Mouse (Mus musculus) A20 (cell line): ENCODE measurements around the gene 1700015G11Rik.

ENCODE experiments used
- DNase-seq: peaks from one replicate; pipeline ENCODE4 v3.0.0-alpha.2; 2011; ENCODE audit warnings: low read depth, low spot score

The 1700015G11Rik gene

DNA sequence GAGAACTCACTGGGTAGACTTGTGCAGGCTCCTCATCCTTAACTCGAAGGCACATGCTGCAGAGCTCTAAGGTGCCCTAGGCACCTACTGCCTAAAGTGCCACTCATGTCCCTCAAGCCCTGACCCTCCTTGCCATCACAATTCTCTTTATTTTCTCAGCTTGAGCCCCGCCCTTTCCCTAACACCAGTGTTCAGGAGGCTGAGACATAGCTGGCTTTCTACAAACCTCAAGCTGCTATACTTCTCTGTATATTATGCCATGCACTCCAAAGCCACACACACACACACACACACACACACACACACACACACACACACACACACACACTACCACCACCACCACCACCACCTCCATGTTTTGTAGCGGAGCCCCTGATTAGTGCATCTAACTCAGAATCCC lies at the start of gene 1700015G11Rik:
Gene 1700015G11Rik, minus strand, starts transcription at position 101 of the 400 bp plus-strand sequence.
- no peak for DNase-seq

DNA sequence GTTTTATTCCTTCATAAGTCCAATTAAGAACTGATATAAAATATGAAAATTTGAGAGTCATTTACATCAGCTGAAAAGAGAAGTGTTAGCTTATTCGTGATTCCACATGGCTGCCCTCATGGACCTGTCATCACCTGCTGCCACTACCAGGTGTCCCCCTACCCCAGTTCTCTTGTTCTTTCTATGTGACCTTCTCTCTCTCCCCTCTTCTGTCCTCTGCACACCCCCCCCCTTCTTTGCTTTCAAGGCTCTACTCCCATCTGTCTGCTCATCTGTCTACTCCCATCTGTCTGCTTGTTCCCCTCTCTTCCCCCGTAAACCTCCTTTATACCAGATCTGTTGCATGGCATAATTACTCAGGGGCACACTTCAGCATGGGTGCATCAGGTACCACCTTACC lies 41.4 kb upstream of the 1700015G11Rik start:
- no peak for DNase-seq

DNA sequence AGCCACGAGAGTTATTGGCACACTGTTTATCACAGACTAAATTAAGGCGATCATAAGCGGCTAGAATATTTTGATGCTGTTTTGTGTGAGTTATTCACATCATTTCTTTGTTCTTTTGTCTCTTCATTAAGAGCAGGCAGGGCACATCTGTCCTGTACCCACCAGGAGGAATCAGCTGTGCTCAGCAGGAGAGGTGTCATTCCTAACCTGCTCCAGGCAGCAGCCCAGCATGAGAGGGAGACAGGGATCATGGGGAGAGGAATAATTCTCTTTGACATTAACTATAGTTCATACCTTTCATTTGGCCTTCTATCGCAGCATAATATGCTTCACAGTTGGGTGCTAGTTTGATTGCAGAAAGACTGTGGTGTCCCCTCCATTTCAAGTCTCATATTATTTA lies 40.7 kb upstream of the 1700015G11Rik start:
- DNase-seq = no peak

DNA sequence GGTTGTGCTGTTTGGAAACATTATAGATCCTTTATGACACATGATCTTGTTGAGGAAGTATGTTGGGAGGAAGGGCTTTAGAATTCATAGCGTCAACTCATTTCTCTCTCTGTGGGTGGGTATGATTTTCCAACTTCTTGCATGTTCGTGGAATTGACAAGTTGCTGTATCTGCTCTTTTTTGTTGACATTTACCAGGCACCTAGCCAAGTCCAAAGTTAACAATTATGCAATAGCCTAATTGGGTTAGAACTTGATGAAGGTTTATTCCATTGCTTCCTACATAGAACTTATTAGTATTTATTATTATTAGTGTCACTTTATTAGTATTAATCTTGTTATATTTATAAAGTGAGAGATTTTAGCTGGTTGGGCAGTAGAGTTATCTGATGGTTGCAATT lies 40.3 kb upstream of the 1700015G11Rik start:
- DNase-seq = no peak

DNA sequence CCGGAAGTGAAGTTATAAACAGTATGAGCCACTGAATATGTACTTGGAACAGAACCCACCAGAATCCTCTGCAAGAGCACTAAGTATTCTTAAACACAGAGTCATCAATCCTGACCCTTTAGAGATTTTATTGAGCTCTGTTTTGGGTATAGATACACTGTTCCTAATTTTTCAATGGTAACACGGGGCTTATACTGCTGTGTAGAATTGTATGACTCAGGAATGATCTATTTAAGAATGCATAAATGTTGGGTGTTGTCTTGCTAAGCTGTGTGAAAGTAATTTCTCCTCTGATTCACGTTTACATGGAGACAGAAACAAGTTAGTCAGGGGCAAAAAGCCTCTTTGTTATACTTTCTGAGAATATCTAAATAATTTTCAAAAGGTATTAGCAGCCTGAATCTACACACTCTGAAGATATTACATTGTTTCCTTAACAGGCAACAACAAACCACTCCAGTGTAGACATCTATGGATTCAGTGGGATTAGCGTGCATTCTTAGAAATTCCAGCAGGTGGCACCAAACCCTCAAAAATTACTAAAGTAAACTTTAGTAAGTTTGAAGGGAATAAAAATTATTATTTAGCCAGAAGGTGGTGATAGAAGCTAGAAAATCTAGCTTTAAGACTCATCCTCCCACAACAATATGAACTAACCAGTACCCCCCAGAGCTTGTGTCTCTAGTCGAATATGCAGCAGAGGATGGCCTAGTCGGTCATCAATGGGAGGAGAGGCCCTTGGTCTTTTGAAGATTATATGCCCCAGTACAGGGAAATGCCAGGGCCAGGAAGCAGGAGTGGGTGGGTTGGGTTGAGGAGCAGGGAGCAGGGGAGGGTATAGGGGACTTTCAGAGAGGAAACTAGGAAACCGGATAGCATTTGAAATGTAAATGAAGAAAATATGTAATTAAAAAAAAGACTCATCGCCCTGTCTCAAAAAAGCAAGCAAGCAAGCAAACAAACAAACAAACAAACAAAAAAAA lies 22.4 kb upstream of the 1700015G11Rik start:
- DNase-seq = peak; percentile 9

DNA sequence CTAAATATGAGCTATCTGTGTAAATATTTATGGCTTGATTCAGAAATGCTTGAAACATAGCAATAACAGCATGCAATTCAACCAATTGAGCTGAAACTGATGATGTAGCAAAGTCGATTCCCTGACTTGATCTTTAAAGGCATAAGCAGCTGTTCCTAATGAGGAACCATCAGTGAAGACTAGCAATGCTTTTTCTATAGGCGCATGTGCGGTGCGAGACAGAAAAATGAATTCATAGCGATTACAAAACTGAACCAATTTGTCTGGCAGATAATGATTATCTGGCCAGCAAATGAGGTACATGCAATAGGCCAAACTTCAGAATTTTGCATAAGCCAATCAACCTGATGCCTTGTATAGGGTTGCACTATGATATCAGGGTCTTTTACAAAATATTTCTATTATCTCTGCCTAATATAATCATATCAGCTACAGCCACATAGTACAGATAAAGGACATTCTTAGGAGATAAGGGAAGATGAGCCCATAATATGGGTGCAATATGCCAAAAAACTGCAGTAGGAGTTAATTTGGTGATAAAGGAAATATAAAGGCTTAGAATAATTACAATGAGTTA lies 8.6 kb upstream of the 1700015G11Rik start:
- DNase-seq = no peak

DNA sequence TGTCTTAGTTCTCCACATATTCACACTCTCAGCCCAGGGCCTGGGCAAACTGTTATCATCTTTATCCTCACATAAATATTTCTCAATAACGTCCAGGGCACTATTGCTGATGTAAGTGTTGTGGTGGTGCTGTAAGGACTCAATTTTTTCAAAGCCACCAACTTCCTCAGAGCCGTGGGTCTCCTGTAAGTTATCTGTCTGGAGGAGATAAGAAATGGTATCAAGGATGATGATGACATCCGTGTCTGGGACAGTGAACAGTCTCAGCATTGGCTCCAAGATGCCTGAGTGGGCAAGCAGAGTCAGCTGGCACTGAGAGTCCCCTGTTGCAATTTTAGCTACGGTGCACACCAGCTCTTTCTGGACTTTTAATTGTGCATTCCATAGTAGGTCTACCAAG lies 6.5 kb upstream of the 1700015G11Rik start:
- no peak for DNase-seq

DNA sequence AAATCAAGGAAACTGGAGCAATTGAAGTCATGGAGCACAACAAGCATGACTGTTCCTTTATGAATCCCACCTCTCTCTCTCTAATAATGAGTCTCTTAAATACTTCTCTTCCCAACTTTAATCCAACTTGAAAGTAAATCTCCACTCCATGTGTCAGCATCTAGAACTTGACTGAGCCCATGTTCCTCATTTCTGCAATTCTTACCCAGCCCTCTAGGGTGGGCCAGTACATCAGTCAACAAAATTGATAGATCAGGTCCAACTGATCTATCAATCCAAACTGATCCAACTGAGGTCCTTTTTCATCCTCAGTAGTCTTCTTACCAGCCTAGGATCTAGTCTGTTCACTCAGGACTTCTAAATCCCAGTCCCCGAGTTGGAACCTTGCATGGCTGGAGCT lies 348 bp downstream of the 1700015G11Rik start:
- DNase-seq = no peak

DNA sequence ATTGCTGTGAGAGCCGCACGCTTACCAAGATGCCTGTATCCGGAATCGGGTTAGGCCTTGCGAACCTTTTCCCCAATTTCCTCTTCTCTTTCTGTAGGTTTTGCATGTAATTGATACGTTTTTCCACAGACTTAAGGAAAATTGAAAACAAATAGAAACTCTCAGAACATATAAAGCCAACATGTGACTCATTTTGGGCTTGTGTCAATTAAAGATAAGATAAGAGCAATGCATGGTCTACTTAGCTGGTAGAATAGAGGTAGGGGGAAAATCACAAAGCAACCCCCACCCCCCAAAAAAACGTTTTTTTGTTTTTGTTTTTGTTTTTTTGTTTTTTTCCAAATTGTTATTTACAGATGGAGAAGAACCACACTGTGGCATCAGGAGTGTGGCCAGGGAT lies 2.1 kb downstream of the 1700015G11Rik start:
- DNase-seq = no peak

DNA sequence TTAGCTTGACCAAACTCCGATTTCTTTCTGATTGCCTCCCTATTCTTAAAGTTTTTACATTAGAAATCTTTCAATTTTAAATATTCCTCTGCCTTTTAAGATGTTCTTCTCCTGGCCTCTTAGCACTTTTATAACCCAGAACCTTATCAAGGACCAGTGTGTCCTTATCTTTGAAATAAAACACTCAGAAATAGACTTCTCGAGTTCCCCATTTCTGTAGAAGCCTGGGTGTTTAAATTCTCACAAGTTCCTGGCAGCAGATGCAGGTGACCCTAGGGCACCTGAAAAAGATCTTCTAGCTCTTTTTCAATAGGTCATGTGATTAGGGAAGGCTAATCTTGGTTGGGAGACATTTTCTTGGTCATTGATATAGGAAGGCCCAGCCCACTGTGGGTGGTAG lies 8.4 kb downstream of the 1700015G11Rik start:
- DNase-seq = no peak

DNA sequence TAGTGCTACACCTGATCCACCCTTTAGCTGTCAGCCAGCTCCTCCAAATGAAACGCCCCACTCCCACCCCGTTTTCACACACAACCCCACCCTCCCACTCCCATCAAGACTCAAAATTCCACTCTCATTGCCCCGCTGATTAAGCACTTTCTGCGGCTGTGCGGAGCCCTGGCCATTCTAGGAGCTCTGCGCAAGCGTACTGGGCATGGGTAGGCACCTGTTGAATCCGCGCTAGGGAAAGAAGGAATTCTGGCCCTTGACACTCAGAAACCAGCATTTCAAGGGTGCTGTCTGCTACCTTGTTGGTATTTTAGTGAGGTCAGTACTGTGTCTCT lies 9.3 kb downstream of the 1700015G11Rik start:
- DNase-seq = no peak

DNA sequence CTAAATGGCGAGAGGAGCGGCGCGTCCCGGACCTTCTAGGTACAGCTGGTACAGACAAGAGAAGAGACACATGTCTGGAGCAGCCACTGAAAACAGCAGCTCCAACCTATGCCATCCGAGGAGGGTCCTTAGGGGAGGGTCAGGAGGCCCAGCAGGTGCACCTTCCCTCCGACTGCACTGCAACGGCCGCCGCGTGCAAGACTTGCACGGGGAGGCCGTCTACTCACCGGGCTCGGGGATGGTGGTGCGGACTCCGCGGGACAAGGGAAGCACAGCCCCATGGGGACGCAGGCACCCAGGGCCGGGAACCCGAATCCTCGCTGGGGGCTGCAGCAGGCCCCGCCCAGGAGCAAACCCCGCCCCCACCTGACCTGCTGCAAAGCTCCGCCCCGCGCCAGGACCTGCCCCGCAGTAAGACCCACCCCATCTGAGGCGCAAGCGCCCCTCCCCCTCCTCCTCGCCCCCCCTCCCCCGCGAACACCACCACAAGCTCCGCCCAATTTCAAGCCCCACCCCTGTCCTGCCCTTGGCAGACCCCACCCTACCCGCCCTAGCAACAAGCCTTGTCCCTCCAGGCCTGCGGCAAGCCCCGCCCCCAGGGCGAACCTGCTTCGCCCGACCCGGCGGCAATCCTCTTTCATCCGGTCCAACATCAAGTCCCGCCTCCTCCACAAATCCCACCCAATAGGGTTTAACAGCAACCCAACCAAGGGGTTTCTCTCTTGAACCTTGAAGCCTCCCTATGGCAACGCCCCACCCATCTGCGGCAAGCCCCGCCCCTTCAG lies 9.8 kb downstream of the 1700015G11Rik start, which contains the start of gene Svip:
Gene Svip, minus strand, starts transcription at position 508 of the 785 bp plus-strand sequence.
- no peak for DNase-seq

DNA sequence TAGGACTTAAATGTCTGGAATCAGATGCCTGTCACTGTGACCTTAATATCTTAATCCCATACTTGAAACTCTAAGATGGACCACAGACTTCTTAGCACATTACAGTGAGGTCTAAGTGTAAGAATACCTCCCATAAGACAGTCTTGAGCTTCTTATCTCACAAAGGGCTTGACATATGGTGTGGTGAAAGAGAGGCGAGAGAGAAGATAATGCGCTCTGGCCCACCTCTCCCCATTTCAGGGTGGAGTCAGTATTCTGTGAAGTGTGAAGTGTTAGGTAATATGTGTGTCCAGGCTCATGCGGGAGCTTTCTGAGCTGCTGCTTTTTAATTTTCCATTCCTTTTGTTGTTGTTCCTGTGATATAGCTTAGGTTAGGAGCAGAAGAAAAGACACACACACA lies 24.5 kb downstream of the 1700015G11Rik start:
- DNase-seq = no peak

DNA sequence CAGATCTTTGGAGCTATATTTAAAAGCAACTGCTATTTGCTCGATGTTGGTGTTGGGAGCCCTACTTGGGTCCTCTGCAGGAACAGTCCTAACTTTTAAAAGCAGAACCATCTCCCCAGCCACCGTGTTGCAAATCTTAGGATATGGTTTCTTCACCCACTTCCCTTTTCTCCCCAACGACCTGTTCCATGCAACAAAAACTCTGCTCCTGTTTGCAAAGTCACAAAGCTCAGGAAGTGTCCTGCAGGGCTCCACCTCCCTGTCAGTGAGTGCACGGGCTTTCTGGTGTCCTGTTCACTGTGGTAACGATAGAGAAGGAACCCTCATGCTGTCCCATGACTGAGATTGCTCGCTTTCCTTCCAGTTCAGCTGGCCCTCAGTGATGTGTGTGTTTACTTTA lies 28.6 kb downstream of the 1700015G11Rik start:
- peak; percentile 9 for DNase-seq

DNA sequence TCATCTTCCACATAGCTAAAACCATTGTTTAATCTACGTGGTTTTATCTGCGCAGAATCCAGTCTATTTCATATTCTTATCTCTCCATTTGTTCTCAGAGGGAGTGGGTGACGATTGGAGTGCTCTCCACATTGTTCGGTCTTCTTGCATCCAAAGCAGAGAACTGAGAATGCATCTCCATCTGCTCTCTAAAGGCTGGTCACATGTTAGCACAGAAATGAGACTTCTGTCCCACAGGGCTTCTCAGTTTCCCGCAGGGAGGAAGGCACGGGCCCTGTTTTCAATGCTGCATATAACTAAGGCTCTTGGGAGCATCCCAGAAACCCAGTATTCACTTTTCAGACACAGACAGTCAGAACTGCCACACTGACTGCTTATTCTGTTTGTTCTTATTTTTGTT lies 29.8 kb downstream of the 1700015G11Rik start:
- no peak for DNase-seq

DNA sequence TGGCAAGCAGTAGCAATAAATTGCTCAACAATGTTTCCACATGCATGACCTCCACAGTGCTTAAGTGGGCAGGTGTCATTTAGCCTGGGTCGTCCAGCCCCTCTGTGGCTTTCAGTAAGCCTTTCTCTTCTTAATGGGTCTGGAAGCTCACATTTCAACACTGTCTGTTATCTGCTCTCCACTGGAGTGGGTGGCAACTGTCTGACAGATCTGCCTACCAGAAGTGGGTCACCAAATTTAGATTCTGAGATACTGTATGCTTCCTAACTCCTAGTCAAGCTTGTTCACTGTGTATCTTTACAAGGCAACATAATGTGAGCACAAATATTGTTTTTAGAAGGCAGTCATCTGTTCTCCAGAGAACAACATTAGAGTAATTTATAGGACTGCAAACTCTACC lies 33.2 kb downstream of the 1700015G11Rik start:
- DNase-seq = no peak

DNA sequence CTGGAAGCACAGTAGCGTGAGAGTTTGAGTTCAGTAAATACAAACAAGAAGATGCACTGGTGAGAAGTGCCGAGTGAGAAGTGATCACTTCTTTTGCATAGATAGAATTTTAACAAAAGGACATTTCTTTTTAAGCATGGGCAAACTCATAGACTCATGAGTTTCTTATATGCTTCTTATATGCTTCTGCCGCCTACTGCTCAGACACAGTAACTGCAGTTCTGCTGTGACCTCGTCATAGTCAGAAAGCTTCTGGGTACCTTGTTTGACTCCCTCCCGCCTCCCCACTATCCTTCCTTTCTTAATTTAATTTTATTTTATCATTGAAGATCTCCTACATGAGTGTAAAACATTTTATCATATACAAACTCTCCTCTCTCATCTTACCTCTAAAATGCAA lies 36.3 kb downstream of the 1700015G11Rik start:
- peak; percentile 39 for DNase-seq

DNA sequence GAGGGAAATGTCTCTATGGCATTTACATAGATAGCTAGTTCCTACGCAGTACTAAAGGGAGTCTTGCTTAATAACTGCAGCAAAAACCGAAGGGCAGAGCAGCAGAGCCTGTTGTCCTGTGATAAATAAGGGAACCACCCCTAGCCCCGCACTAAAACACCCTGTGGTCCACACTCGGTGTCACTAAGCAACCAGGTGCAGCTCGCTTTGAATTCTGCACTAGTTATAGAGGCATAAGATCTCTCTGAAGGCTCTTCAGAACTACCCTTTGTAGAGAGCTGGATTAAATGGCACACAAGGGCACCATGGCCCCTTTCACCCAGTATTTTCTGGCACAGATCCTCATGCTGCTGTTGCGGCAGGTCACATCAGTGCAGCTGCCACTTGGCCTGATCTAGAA lies 40.3 kb downstream of the 1700015G11Rik start:
- DNase-seq = no peak

DNA sequence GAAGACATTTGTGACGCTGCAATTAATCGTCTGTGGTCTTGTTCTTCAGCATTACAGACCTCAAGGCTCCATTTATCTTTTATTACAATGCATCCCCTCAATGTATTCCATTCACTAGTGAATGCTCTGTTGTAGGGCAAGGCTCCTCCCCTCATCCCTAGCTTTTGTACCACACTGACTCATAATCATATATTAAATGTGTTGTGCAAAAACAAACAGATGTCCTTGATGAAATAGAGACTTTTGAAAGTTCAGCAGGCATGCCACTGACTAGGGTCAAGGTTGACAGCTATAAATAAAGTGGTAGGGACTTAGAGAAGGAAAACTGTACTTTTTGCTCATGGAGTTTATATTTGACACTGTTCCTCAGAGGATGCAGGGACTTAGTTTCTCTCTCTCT lies 42.0 kb downstream of the 1700015G11Rik start:
- DNase-seq = no peak

DNA sequence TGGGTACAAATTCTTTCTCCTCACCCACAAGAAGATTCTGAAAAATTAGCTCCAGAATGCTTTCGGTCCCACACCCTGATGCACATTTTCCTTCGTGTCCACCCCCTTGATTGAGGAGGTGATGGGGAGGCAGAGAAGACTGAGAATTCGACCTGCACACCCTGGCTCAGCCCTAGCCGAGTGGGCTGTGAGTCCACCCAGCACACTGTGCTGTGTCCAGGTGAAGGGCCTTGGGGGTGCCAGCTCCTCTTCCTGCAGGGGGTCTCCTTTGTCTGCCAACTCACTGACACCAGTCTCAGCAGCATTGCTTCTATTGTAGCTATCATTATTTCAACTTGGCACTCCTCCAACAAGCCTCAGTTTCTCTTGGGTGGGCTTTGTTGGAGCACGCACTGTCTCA lies 42.4 kb downstream of the 1700015G11Rik start:
- no peak for DNase-seq

DNA sequence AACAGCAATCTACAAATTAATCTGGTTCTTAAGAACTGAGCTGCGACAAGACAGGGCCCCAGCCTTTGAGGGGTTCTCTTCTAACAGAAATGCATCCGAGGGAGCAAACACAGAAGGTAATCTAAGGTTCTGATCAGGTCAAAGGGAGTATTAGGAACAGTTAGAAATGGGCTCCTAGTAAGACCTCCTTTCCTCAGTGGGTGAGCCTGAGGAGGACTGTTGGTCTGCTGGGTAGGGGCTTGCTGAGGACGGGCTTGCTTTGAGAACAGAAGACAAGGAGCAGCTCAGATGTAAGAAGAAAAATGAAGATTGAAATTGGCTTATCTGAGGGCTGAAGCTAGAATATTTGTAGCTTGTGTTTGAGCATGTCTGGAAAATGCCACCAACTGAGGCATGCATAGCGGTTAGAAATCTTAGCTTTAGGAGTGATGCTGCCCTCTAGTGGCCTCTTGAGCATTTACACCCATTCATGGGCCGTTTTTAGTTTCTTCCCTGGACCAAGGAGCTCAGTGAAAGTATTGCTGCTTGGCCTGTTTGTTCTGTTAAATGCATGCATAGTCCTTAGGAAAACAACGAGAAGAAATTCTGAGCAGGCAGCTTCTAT lies 43.2 kb downstream of the 1700015G11Rik start:
- DNase-seq = peak; percentile 51

DNA sequence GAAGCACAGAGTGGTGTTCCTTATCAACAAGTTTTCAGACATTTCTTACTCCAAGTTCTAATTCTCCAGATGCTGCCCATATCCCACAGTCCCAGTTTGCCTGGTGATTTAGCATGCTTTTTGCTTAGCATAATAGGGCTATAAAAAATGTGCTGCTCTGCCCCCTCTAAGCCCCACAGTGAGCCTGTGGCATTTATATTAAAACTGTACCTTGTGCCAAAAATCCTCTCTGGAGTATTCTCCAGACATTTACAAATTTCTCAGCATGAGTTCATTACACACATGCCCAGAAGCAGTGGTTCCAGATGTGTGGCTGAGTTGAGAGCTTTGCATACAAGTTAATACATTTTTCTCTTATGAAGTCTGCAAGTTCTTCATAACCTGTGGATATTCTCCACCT lies 46.1 kb downstream of the 1700015G11Rik start:
- DNase-seq = no peak
